Mouse (Mus musculus): ENCODE measurements around the gene Tent4a.

Gene Tent4a

DNA sequence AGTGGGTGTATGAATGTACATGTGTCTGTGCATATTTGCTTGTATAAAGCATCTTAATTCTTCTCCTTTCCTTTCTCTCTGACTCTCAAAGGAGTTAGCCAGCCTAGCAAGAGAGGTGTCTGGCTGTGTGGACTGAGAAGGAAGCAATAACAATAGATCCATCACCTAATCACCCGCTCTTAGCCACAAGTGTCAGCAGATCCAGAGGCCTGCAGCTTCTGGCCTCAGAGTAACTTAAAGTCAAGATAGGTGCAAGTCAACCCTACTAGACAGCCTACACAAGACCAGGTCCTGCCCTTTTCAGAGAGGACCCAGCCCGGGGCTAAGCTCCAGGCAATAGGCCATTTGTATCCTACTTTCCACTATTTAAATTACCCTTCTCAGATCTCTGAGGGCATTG is 54.5 kb downstream of the Tent4a start:
- no peak for DNase-seq (ENCODE audit: low read depth, low spot score)

DNA sequence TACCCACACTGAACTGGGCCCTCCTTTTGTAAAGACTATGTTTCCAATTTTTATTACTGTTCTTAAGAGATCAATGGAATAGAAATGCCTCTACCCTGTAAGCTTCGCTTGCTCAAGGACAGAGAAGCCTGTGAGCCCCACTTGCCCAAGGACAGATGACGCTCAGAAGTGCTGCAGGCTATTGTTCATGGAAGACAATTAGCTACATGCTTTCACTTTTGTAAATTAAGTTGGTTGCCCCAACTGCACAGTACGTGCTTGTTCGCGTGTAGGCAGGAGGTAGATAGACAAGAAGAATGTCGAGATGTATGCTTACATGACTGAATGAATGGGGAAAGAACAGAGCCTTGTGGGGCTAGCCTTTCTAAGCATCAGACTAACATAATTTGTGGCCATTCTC is 55.7 kb downstream of the Tent4a start:
- DNase-seq (ENCODE audit: low read depth, low spot score) = peak; percentile 26

DNA sequence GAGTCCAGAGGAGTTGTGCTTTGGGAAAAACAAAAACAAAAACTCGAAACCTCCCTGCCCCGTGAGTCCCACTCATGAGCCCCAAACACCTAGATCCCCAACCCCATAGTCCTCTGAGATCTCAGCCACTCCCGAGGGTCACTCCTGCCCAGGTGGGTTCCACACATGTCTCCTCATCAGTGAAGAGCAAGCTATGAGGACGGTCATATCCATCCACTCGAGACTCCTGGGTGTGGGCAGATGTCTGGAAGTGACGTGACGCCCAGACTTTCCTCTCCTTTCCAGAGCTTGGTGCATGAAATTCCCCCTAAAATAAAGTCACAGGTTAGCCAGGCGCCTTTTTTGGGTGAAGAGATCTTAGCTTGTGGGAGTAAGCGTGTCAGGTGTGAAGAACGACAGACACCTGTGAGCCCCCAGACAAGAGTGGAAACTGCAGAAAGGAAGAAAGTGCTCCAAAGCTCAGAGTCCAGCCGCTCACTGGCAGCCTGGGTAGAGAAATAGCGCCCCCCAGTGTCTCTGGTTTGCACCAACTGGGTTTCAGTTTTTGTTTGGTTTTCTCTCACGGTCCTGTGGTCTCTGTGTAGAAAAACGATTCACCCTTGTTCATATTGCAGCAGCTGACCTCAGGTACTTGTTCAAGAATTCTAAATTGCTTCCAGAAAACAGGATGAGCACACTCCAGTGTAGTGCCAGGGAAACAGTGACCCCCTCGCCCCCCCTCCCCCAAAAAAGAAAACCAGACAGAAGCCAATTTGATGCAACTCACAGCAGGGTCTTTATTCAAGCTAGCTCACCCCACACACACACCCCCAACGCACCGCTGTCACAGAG is 73.6 kb downstream of the Tent4a start:
- DNase-seq (ENCODE audit: low read depth, low spot score) = peak; percentile 44

DNA sequence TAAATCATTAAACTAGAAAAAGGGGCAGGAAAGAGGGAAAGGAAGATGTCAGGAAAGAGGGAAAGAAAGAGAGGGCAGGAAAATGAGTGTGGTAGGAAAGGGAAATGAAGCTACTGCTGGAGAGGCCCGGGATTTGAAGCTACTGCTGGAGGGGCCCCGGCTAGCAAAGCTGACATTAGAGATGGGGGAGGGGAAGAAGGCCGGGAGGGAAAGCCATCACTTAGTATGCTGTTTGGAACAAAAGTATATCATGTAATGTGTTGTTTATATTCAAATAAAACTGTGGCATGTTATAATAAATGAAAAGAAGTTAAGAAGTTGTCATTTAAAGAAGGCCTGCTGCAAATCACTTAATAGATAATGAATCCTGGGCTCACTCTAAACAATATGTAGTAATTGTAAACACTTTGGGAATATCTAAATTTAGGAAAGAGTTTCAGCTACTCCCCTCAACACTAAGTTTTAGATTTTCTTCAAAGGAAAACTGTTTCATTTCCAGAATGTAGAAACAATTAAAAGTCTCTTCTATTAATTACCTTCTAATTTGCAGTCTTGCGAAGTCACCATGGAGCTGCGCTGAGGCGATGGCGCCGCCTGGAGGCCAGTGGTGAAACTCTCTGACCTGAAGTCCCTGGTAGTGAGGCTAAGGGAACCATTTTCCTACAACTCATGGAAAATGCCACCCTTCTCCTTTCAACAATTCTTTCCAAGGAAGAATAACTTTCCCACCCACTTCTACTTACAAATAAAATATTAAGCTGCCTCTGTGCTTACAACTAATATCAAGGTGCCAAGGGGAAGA is 74.6 kb downstream of the Tent4a start:
- DNase-seq (ENCODE audit: low read depth, low spot score) = peak; percentile 53

DNA sequence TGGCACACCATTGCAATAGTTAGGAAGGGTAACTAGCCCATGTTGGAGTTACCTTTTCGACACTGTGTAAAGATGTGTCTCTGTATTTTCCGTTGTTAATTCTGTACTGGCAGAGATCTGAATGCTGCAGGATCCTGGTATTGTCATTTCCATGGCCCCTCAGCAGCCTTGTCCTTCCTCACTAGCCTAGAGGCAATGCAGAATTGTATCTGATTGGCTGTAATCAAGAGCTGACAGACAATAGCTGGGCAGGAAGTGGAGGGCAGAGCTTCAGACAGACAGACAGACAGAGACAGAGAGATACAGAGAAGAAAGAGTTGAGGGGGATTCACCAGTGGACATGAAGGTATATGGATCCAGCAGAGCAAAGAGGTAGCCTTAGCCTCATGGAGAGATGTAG is 75.5 kb downstream of the Tent4a start:
- DNase-seq (ENCODE audit: low read depth, low spot score) = no peak

DNA sequence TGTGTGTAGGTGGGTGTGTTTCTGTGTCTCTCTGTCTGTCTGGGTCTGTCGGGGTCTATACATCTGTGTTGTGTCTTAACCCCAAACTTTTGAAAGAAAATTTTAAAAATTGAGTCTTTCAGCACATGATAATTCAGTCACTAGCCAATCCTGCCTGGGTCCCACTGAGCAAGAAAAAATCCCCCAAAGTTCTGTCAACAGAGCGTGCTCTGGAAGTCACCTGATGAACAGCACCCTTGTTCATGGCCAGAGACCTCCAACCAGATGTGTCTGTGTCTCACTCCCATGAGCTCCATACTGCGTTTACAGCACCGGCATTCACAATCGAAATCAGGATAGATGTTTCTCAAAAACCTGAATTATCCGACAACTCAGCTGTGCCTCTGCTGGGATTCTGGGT is 76.0 kb downstream of the Tent4a start:
- no peak for DNase-seq (ENCODE audit: low read depth, low spot score)

DNA sequence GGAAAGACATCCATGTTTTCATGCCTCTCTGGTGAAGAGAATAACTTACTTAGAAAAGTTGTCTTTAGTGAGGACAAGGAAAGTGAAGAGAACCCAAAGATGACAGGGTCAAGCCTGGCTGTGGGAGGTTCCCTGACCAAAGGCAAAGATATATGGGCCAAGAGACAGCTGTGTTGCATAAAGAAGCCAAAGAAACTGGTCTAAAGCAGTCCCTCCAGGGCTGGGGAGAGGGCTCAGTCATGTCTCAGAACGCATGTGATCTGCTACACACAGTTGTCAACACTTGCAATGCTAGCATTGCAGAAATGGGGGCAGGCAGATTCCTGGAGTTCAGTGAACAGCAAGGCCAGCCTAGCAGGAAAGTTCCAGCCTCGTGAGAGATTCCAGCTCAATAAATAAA is 77.3 kb downstream of the Tent4a start:
- DNase-seq (ENCODE audit: low read depth, low spot score) = no peak

DNA sequence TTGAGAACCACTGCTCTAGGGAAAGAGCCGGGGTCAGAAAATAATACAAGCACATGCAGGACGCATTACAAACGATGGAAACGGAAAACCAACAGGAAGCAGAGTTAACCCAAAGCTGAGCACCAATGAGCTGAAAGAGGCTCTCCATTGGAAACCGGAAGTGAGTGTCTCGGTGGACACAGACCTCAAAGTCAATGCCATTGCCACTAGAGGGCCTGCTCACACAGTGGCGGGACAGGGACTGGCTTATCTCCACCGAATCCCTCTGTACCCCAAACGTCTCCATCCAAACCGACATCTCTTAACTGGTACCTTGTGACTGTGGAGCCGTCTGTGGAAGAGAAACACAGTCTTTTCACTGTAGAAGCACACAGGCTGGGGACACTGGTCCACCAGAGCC is 77.8 kb downstream of the Tent4a start:
- no peak for DNase-seq (ENCODE audit: low read depth, low spot score)

DNA sequence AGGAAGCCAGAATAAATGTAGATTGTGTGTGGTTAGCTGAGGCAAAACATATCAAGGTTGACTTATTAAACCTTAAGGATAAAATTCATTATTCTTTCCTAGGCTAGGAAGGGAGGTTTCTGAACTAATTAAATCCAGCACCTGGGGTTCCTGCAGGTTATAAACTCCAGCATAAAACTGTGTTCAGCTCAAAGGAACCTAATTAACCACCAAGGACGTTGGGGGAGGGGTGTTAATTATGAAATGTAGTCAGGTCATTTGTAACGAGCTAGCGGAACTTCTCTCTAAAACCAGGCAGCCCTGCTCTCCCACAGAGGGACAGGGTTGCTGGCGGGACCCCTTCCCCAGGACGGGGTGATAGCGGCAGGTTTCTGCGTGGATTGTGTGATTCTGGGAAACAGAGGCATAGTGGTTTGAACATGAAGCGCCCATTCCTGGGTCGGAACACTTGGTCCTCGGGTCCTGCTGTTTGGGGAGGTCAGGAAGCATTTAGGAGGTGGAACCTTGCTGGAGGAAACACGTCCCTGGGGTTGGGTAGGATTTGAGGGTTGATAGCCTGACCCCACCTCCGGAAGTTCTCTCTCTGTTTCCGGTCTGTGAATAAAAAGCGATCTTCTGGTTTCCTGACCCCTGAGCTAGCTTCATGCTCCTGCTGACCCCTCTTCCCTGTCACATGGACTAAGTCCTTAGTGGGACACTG is 78.8 kb downstream of the Tent4a start:
- no peak for DNase-seq (ENCODE audit: low read depth, low spot score)

All from ZHBTc4 (cell line).